Mouse (Mus musculus) mature B cell (primary cell): ENCODE results near the gene Hdac4.

Experiments used
- in situ Hi-C: fragments of 300-500 bp; cut with MboI; formaldehyde crosslinking; loops from 2 replicates; pipeline ENCODE4 v1.14.3; 2019

The Hdac4 gene

DNA sequence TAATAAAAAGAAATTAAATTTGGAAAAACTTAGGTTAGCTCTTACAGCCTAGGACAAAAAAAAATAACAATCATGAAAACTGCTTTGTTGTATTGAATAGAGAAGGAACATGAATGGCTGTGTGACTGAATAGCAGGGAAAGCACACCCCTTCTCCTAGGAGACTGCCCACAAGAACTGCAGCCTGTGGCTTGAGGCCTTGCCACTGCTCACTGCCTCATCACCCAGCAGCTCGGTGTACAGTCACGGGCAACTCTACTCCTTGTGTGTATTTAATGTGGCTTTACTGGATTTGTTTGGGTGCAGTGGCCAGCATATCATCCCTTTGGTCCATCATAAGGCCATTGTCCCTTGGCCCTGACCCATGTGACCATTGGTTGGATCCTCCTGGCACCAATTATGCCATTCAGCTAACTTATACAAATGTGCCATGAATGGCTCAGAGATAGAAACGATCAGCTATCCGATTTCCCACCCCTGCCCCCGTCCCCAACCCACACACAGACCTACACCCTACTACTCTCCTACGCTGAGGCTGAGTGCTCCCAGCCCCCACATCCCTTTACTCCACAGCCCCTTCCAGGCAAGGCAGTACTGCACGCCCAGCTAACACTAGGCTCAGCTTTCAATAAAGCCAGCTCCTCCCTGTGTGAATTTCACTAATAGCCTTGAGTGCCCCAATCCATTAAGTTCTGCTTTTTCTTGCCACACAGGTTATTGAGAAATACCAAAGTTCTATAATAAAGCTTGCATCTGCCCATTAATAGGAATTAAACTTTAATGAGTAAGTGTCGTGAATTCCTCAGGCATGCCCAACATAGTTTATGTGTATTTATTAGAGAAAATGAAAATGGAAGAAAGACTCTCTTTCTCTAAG, 134.1 kb downstream of the Hdac4 start:
- in situ Hi-C loops: no loop called here

DNA sequence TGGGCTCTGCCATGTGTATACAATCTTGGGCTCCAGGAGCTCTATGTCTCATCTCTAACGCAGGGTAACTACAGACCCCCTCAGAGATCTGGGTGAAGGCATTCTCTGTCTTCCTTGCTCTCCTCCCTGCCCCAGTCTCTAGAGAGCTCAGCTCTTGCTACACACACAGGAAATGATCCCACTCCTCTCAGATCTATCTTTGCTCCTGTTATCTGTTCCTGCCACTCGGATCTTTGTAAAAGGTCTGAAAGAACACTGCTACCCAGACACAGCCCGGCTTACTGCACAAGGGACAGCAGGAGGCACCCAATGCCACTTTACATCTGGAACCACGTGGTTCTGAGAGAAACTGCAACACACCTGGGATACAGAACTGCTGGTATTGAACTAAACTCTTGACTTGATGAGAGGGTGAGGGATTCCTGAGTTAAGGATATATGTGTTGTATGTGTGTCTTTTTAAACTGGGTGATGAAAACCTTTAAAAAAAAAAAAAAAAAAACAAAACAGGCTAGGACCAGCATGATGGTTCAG, 134.9 kb downstream of the Hdac4 start:
- in situ Hi-C loops: no loop called here

DNA sequence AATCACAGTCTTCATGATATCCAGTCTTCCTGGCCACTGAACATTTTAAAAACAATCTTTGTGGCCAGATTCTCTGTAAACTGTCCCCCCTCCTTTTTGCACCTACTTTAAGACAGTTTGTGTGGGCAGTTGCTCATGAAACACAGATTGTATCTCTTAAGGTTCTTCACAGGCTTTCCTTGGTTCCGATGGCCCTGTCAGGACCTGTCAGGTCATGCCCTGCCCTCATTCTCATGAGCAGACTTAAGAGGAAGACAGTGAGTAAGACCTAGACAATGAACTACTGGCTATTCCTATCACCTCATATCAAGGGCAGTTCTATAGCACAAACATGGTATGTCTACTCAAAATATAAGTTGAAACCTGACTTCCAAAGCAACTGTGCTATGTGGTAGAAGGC, 135.9 kb downstream of the Hdac4 start:
- in situ Hi-C loops: no loop called here

DNA sequence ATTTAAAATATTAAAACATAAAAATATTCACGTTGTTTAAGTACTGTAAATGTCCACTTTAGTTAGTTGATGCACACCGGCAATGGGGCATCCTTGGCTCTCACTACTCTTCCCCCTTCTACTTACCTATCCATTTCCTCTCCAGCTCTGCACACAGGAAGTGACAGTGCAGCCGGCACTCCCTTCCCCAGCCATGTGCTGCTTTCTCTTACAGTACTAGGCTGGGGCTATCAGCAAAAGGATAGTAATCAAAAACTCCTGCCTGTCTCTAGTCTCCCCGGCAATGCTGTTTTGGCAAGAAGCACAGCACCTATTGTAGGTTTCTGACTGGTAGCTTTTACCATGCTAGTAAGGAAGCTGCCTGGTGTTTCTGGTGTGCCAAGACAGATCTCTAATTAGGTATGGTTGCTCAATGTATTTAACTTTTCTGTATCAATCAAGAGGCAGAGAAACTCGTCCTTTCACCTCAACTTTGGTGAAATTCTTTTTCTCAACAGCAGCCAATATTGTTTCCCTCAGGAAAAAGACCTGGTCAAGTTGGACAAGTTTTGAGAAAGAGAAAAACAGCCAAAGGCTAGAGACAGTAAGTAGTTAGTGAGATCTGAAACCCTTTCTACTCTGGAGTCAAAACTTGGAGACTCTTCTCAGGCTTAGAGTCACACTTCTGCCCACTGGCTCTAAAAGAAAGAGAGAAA, 136.6 kb downstream of the Hdac4 start:
- in situ Hi-C loops: no loop called here

DNA sequence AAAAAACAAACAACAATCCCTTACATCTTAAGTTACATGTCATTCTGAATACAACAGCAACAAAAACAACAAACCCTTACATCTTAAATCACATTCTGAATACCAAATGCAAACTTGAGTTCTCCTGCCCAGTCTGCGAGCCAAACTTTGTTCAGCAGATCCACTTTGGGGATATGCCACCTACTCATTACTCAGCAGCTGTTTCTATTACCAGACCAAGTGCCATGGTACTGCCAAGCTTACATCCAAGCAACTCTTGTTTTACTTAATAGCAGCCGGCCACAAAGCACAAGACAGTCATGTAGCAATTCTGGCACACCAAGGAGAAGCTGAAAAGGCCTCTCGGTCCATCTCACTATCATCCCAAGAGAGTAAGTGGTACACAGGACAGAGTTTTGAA, 138.4 kb downstream of the Hdac4 start:
- in situ Hi-C loops: no loop called here

DNA sequence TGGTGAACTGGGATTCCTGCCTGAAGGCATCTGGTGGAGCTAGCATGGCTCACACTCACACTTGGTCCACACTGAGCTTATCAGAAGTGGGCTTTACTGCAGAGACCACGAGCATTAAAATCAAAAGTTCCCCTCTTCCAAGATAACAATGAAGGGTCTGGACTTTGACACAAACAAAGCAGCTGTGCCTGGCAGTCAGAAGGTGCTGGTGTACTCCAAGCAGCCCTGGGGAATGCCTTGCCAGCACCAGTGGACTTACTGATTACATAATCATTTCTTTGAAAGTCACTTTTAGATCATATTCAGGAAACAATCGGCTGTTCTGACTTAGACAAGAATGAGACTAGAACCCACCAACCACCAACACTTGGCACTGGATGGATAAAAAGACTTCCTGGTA, 140.3 kb downstream of the Hdac4 start:
- in situ Hi-C loops: no loop called here

DNA sequence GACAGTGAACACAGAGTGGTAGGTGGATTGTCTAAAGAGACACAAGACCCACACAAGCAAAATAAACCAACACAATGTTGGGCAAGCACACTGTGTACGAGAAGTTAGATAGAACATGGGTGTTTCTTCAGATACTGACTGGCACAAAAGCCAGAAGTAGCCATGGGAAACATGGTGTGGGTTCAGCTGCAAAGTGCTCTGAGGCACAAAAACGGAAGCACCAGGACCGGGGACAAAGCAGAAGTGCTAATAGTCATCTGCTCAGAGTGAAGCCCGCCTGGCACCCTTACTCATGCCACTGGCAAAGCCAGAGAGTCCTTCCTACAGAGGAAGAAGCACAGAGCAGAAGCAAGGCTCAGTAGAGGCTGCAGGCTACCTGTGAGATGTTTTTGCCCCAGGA, 143.3 kb downstream of the Hdac4 start:
- in situ Hi-C loops: no loop called here

DNA sequence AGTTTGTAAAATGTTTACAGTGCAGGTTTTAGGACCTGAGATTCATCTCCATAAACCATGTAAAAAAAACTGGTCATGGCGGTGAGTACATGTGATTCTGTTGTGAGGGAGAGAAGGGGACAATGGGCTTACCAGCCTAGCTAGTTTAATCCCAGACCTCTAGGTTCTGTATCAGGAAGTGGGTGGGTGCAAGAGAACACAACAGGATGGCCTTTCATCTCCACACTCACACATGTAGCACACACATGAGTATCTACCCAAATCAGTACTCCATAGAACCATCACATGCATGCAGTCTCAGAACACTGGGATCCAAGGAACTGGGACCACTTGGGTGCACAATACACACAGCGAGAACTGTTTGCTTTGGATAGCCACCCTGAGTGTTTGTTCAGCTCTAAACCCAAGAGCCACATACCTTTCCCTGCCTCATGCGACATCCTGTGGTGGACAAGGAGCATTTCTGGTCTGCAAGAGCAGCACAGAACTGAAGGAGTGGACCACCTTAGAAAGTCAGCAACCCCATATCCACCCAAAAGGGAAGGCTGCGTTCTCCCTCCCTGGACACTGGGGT, 143.9 kb downstream of the Hdac4 start:
- in situ Hi-C loops: no loop called here

DNA sequence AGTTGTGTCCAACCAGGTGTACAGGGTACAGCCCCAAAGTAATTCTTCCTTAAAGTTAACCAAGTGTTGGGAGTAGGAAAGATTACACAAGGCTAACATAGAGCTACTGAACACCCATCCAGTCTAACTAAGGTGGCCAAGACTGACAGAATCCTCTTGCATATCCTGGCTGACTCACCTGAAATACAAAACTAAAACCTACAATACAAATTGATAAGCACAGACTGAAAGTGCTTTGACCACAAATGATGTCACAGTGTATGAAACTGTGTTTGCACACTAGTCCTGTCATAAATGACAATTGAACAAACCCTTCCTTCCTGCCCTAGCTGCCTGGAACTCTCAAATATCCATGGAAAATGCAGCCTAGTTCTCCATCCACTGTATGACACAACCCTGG, 144.5 kb downstream of the Hdac4 start:
- in situ Hi-C loops: no loop called here

DNA sequence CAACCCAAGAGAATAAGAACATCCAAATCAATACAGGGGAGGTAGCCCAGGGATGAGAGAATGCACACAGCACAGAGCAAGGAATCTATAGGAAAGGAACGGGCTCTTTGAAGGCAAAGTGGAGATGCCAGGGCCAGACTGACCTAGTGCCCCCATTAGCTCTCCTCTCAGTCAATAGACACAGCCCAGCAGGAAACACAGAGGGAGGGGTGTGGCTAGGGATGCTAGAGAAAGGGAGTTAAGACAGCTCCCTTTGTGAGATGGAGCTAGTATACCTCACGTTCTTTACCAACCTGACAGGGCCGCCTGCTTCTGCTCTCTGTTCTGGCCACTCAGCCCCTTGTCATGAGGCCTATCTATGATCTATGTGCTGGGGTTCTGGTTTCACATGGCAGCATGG, 144.9 kb downstream of the Hdac4 start:
- in situ Hi-C loops: no loop called here

DNA sequence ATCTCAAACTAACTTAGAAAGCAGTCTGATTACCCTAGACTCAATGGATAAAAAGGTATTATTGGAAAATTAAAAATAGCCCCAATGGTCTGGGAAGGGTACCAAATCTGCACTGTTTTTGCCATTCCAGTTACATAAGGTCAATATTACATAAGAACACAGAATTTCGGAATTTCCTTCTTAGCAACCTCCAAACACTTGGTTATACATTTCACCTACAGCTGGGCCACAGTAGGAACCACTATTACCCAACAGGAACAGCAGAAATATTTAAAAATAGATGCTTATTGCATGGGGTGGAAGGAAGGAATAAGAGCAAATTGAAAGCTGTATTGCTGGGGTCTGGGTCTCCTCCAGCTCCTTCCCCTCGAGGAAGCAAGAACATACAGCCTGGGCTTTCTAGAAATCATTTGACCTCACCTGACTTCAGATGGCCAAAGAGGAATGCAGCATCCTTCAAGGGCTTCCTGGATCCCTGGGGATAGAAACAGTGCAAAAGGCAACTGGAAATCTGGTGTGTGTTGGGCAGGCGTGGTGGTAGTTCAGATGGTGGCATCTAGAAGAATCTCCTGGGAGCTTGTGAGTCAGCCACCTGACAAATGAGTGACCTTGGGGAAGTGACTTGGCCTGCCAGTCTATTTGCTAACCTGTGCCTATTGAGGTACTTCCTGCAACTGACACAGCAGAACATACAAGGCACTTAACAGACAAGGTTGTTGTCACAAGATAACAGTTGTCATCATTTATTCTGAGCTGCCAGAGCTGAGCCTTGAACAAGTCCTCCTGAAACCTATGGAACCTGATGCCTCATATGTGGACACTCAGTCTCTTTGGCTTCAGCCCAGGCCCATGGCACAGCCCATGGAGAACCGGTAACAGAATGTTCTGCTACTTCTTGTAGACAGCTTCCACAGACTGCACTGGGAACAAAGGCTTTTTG, 146.8 kb downstream of the Hdac4 start:
- in situ Hi-C loops: no loop called here

DNA sequence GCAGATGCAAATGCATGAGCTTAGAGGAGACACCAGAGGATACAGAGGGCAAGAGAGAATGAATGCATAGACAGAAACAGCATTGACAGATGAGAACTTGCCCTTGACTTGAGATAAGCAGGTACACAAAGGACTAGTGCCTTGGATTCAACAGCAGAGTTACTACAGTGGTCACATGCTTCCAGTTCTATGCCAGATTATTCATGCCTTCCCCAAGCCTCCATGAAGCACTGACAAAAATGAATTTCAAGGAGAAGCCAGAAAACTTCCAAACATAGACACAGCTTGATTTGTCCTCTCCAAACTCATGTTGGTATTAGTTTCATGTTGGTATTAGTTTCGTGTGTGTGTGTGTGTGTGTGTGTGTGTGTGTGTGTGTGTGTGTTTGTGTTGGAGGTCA, 149.8 kb downstream of the Hdac4 start:
- in situ Hi-C loops: no loop called here

DNA sequence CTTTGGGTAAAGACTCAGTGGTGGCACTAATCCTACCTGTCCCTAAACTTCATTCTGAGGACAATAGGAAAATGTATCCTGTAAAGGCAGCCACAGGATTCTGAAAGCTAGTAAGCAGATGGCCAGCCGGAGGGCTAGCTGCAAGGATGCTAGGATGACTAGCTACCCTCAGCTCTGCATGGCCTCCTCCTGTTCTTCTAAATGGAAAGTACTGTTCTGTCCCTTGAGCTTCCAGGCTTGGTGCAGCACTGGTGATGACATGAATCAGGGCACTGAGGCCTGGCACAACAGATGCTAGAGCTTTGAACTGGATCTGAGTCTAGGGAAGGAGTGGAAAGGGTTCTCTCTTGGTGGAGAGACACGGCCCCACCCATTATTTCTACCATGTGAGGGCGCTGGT, 150.6 kb downstream of the Hdac4 start:
- in situ Hi-C loops: no loop called here

DNA sequence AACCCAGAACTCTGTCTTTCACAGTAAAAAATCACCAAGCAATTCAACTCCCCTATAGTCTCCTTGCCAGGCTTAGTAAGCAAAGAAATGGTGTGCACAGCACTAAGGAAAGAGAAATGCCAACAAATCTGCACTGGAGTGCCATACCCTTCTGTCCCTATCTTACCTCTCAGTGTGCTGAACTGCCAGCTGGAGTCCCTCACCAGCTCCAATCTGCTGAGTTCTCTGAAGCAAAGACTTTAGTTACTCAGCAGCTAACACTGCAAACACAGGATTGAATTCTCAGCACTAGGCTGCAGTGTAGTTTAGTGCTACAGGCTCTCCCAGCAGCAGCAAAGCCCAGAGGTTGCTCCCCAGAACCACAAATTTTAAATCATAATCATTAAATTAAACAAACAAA, 151.5 kb downstream of the Hdac4 start:
- in situ Hi-C loops: no loop called here

DNA sequence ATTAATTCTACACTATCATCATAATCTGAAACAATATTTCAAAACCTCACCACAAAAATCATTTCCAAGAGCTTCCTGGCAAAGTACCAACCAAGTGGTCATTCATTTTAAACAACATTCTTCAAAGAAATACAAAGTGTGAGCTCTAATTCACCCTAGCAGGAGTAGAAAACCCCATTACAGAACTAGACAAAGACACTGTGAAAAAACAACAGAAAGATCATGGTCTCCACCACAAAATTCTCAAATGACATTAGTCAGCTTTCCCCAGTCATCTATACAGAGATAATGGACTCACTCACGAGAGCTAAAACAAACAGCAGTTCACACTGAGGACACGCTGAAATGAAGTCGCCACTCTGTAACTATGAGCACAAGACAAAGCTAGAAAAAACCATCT, 153.4 kb downstream of the Hdac4 start:
- in situ Hi-C loops: no loop called here

DNA sequence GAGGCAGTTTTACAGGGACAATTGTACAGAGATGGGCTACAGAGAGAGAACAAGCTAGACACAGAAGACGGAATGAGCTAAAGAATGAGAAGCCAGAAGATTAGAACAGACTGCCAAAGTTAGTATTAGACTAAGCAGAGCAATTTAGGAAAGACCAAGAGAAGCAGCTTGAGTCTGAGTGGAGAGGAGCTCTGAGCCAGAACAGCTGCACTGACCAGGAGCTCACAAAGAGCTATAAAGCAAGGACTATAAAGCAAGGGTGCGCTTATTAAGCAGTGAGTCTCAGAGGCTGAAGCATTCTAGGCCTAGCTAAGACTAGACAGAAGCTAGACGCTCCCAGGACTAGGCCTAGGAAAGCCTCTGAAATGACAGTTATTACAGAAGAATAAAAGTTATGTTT, 154.2 kb downstream of the Hdac4 start:
- in situ Hi-C loops: no loop called here

DNA sequence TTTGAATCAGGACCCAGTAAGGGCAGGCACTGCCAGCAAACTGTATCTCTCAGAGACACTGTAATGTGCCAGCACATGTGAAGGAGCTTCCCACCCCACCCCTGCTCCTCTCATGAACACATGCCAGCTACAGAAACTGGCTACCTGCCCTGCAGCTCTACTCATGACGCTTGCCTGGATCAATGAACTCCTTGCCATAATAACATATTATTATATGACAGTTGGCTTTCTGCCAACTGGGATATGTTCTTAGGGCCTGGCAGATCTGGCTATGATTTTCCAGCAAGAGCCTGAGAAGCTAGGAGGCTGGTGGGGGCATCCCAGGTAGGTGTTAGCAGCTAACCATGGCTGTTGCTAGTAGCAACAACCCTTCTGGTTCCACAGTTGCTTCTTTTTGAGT, 156.8 kb downstream of the Hdac4 start:
- in situ Hi-C loops: no loop called here

DNA sequence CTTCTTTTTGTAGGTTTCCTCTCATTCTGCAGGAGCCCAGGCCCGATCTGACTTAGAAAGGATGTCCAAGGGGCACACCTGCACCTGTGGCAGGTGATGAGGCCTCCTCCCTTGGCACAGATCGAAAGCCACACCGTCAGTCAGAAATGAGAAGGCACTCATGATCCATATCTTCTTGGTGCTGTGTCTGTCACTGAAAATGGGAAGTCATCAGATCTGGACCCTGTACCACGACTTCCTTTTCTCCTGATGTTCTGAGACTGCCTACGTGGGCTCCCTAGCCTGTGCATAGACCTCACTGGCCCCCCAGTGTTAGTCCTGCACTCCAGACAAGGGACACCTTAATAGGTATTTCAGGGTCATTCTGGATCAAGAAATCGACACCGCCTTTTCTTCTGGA, 158.5 kb downstream of the Hdac4 start:
- in situ Hi-C loops: no loop called here

DNA sequence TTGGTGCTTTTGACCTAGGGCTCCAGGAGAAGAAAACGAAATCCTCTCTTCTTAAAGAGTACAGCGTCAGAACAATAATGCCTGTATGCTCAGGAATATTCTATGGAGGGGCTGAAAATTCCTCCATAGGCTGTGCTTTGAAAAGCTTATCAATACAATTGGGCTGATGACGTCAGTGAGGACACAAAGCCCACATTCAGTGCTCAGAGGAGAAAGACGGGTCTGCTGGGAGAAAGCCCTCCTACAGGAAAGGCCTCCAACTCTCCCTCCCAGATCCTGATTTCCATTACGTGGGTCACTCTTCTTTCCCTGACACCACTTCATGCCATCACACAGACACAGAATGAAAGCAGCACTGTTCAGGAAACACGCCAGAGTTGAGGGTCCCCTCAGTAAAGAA, 159.7 kb downstream of the Hdac4 start:
- in situ Hi-C loops: no loop called here

DNA sequence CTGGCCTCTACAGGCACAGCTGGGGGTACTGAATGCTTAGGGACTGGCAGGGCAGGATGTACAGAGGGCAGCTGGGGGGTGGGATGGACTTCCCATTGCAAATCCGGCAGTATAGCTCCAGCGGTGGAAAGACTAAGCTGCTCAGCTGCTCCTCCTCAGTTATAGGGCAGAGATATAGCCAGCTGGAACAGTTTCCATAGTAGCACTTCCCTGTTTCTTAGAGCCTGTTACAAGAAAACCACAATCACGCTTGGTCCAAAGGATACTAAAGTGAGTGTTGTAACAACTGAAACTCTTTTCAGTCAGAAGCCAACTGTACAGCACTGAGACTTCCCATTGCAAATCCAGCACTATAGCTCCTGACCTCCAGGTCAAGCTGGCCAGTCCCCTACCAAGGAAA, 161.3 kb downstream of the Hdac4 start:
- in situ Hi-C loops: no loop called here

DNA sequence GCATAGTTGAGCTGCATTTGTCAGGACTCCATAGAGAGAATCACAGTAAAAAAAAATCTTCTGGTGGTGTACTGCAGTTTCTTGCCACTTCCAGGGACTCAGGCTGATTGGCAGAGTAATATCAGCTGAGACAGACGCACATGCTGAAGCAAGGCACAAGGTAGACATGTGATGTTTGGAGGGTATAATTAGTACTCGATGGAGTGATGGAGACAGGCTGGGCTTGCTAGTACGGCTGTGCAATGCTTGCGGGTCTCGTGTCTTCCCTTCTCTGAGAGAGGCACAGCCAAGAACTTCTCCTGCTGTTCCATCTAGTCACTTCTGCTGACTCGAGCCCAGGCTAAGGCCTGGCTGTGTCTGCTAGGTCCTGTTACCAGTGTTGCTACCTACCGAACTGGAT, 162.0 kb downstream of the Hdac4 start:
- in situ Hi-C loops: no loop called here

DNA sequence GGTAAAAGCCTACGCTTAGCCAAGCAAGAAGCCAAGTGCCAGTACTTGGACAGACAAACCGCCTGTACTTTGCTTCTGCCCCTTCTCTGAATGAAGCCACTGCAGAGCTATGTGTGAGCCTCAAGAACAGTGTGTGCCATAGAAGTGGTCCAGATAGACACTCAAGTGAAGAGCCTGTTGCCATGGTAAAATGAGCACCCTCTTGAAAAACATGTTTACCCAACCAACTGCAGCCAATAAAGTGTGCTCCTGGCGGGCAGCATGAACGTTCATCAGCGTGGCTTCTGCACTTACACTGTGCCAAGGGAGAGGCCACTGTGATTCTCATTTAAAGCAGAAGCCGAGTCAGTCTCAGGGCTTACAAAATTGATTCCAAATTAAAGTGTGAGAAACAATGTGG, 165.0 kb downstream of the Hdac4 start:
- in situ Hi-C loops: no loop called here
